Mouse (Mus musculus): ENCODE results near the gene A4galt.

DNA sequence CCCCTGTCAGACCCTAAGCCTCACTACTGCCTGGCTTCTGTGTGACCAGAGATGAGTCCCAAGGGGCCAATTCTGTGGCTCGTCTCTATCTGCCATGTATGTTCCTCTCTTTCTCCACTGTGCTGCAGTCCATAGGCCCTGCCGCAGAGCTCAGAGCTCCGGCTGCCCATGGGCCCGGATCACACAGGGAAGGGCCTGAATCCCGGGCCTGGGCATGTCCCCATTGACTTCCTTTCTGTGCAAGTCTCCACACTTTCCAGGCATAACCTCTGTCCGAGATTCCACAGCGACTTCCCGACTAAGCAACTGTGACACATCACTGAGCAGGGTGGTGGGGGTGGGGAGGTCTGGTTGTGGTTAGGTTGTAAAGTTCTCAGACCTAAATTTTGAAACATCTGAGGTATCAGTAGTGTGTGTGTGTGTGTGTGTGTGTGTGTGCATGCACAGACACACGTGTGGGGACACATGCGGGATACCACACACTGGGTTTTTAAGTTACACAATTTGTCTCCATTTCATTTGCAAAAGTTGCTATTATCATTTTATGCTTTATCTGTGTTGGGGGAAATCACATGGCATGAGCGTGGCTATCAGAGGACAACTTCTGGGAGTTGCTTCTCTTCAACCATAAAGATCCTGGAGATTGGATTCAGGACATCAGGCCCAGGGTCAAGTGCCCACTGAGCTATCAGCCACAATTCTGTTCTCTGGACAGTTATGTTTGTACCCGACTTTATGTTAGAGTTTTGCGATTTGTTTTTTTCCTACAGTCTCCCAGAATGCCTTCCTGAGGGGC, 40.9 kb upstream of the A4galt start:
- TF ChIP-seq CTCF (IDR thresholded peaks at IDR 0.05; ENCODE audit: insufficient read depth, low read length) = no peak
- TF ChIP-seq POLR2A (IDR thresholded peaks at IDR 0.05; ENCODE audit: borderline replicate concordance, extremely low read depth, low read depth, low read length) = no peak
